Mouse (Mus musculus): ENCODE data around the gene Atad2b. TPM values are rescaled to one million over a fixed set of nuclear protein-coding genes. Genes with fewer than 3 reads are reported as not detected.

The Atad2b gene
- total and polyA plus RNA-seq, 3 experiments, result 6.9 to 10.3 (median 7.3) TPM

- no peaks in the 10 kb centered on the region for H3K27me3 ChIP-seq (replicated peaks)
- H3K4me3 ChIP-seq (replicated peaks in 1 of 3; ENCODE audit: low read depth in 2 of 3, low read length in 2 of 3, poor library complexity in 1 of 3), result no peak overlapping the region
- in situ Hi-C loops (cut with MboI; ENCODE audit: low pct_ligation_motif_present, low pct_unique_long_range_greater_than_20kb, low sequenced_read_pairs), result loop anchor here (25.0 kb wide), 1 partner anchor 1344 kb away; the partner anchor contains the start of gene Dtnb
- H3K4me1 ChIP-seq (ENCODE audit: control insufficient read depth in 1 of 2, insufficient read depth in 2 of 2), result peaks cover 0 to 24% of the 10 kb centered on the region in 2 experiments; a peak in 2 of 4 replicates
- no peaks in the 10 kb centered on the region for H3K9me3 ChIP-seq (replicated peaks; ENCODE audit: low read length)
- H3K79me2 ChIP-seq (replicated peaks; ENCODE audit: control insufficient read depth, extremely low read depth, insufficient read depth, poor library complexity, severe bottlenecking), result peaks cover 10% of the 10 kb centered on the region; the same call in 1 of the 2 replicates
- no peak for DNase-seq (ENCODE audit: extremely low read depth)
- dilution Hi-C loops (cut with MboI; ENCODE audit: extremely low pct_ligation_motif_present, extremely low pct_unique_long_range_greater_than_20kb, low sequenced_read_pairs), result no loop called here
- TF ChIP-seq ELF1 (IDR thresholded peaks at IDR 0.05; ENCODE audit: low read depth, low read length) (no peak), ETS1 (conservative IDR thresholded peaks at IDR 0.05; ENCODE audit: low read depth, low read length) (no peak), CTCF (conservative IDR thresholded peaks at IDR 0.05 in 1 of 2, IDR thresholded peaks at IDR 0.05 in 1 of 2; ENCODE audit: low read depth in 2 of 2, low read length in 2 of 2) (peak in 1 of 2 experiments; percentile 30; a peak in 2 of 4 replicates)
- H3K9ac ChIP-seq (ENCODE audit: insufficient read depth, low read depth), result no peak overlapping the region
- H3K36me3 ChIP-seq (replicated peaks in 1 of 2; ENCODE audit: control insufficient read depth in 1 of 2, insufficient read depth in 1 of 2, low read length in 1 of 2), result peaks cover 3 to 21% of the 10 kb centered on the region in 2 experiments
- H3K27ac ChIP-seq (ENCODE audit: insufficient read depth, low read depth), result no peak overlapping the region
- peak overlapping the region; percentile 82 for H3K4me2 ChIP-seq (ENCODE audit: insufficient read depth, low read depth, poor library complexity, severe bottlenecking)
Observed at GRCm38 (mm10) chr12:4905946-4906345, 11.2 kb upstream of the Atad2b start.

DNA sequence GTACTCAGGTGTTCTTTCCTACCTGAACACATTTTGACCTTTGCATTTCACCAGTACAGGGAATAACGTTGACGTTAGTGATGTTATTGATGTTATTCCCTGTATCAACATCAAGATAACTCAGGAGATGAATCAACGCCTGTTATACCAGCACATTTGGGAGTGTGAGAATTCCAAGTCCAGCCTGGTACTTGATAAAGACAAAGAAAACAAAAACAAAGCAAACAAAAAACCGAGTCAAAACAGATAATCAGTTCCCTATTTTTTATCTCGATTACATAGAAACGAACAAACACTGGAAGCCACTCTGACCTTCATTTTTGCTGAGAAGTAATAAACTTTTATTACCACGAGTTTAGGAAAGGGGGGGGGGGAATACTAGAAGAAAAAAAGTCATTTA is 10.7 kb upstream of the Atad2b start:
- in situ Hi-C loops (cut with MboI; ENCODE audit: low pct_ligation_motif_present, low pct_unique_long_range_greater_than_20kb, low sequenced_read_pairs) (loop anchor here (25.0 kb wide), 1 partner anchor 1344 kb away; the partner anchor contains the start of gene Dtnb), dilution Hi-C loops (cut with MboI; ENCODE audit: extremely low pct_ligation_motif_present, extremely low pct_unique_long_range_greater_than_20kb, low sequenced_read_pairs) (no loop called here)
- Histone ChIP-seq H3K4me1 (ENCODE audit: control insufficient read depth in 1 of 2, insufficient read depth in 2 of 2) (peaks cover 0 to 25% of the 10 kb centered on the region in 2 experiments; a peak in 2 of 4 replicates), H3K79me2 (replicated peaks; ENCODE audit: control insufficient read depth, extremely low read depth, insufficient read depth, poor library complexity, severe bottlenecking) (peaks cover 10% of the 10 kb centered on the region; the same call in 1 of the 2 replicates), H3K9ac (ENCODE audit: insufficient read depth, low read depth) (peak overlapping the region; percentile 82), H3K4me3 (replicated peaks in 1 of 3; ENCODE audit: low read depth in 2 of 3, low read length in 2 of 3, poor library complexity in 1 of 3) (peak overlapping the region; percentile 74 to 91 (median 79)), H3K27ac (ENCODE audit: insufficient read depth, low read depth) (no peak overlapping the region), H3K27me3 (replicated peaks) (no peaks in the 10 kb centered on the region), H3K4me2 (ENCODE audit: insufficient read depth, low read depth, poor library complexity, severe bottlenecking) (peak overlapping the region; percentile 82), H3K9me3 (replicated peaks; ENCODE audit: low read length) (no peaks in the 10 kb centered on the region), H3K36me3 (replicated peaks in 1 of 2; ENCODE audit: control insufficient read depth in 1 of 2, insufficient read depth in 1 of 2, low read length in 1 of 2) (peaks cover 3 to 18% of the 10 kb centered on the region in 2 experiments)
- TF ChIP-seq ZC3H11A (IDR thresholded peaks at IDR 0.05; ENCODE audit: low read depth, low read length) (no peak), JUN (IDR thresholded peaks at IDR 0.05; ENCODE audit: insufficient read depth, low read depth, low read length) (no peak), ELF1 (IDR thresholded peaks at IDR 0.05; ENCODE audit: low read depth, low read length) (no peak), MAX (IDR thresholded peaks at IDR 0.05; ENCODE audit: low read length) (no peak), ZNF384 (IDR thresholded peaks at IDR 0.05; ENCODE audit: low read depth, low read length) (no peak)
- DNase-seq (ENCODE audit: extremely low read depth), result no peak

- Histone ChIP-seq H3K27ac (ENCODE audit: insufficient read depth, low read depth) (peak within 1 kb of the TSS; percentile 87), H3K4me3 (replicated peaks in 1 of 3; ENCODE audit: low read depth in 2 of 3, low read length in 2 of 3, poor library complexity in 1 of 3) (peak within 1 kb of the TSS; percentile 74 to 91 (median 79)), H3K27me3 (replicated peaks) (no peaks in the 10 kb centered on the region), H3K79me2 (replicated peaks; ENCODE audit: control insufficient read depth, extremely low read depth, insufficient read depth, poor library complexity, severe bottlenecking) (peaks cover 10% of the 10 kb centered on the region; the same call in 1 of the 2 replicates), H3K36me3 (replicated peaks in 1 of 2; ENCODE audit: control insufficient read depth in 1 of 2, insufficient read depth in 1 of 2, low read length in 1 of 2) (peaks cover 3 to 16% of the 10 kb centered on the region in 2 experiments), H3K4me2 (ENCODE audit: insufficient read depth, low read depth, poor library complexity, severe bottlenecking) (peak within 1 kb of the TSS; percentile 82), H3K4me1 (ENCODE audit: control insufficient read depth in 1 of 2, insufficient read depth in 2 of 2) (peaks cover 0 to 27% of the 10 kb centered on the region in 2 experiments; a peak in 2 of 4 replicates), H3K9ac (ENCODE audit: insufficient read depth, low read depth) (peak within 1 kb of the TSS; percentile 82), H3K9me3 (replicated peaks; ENCODE audit: low read length) (peaks cover 2% of the 10 kb centered on the region)
- peak; percentile 87 for DNase-seq (ENCODE audit: extremely low read depth)
- in situ Hi-C loops (cut with MboI; ENCODE audit: low pct_ligation_motif_present, low pct_unique_long_range_greater_than_20kb, low sequenced_read_pairs), result loop anchor here (25.0 kb wide), 1 partner anchor 1345 kb away; the partner anchor contains the start of gene Dtnb
- dilution Hi-C loops (cut with MboI; ENCODE audit: extremely low pct_ligation_motif_present, extremely low pct_unique_long_range_greater_than_20kb, low sequenced_read_pairs), result no loop called here
- TF ChIP-seq MAZ (IDR thresholded peaks at IDR 0.05; ENCODE audit: low read depth, low read length) (no peak), CHD1 (IDR thresholded peaks at IDR 0.05; ENCODE audit: low read depth, low read length) (no peak), BHLHE40 (IDR thresholded peaks at IDR 0.05; ENCODE audit: low read depth, low read length) (no peak), SMC3 (IDR thresholded peaks at IDR 0.05; ENCODE audit: low read depth, low read length) (no peak), ETS1 (conservative IDR thresholded peaks at IDR 0.05; ENCODE audit: low read depth, low read length) (no peak), TBP (conservative IDR thresholded peaks at IDR 0.05; ENCODE audit: low read depth, low read length) (no peak), ZKSCAN1 (IDR thresholded peaks at IDR 0.05; ENCODE audit: borderline replicate concordance, low read depth, low read length) (no peak), SIN3A (IDR thresholded peaks at IDR 0.05; ENCODE audit: low read length) (peak; percentile 5; the same call in 1 of the 2 replicates), JUN (IDR thresholded peaks at IDR 0.05; ENCODE audit: insufficient read depth, low read depth, low read length) (no peak), RCOR1 (conservative IDR thresholded peaks at IDR 0.05; ENCODE audit: low read depth, low read length) (0 out of 2 replicates have a peak, but pooled peaks have one; percentile 4), USF1 (IDR thresholded peaks at IDR 0.05; ENCODE audit: low read depth, low read length) (no peak), CHD2 (IDR thresholded peaks at IDR 0.05; ENCODE audit: low read length) (no peak), MAX (IDR thresholded peaks at IDR 0.05; ENCODE audit: low read length) (peak; percentile 2; the same call in 1 of the 2 replicates), MXI1 (IDR thresholded peaks at IDR 0.05; ENCODE audit: low read depth, low read length) (no peak; the same call in none of the 2 replicates), EP300 (IDR thresholded peaks at IDR 0.05; ENCODE audit: low read length) (no peak), TCF12 (IDR thresholded peaks at IDR 0.05; ENCODE audit: low read depth, low read length) (peak; percentile 64), MEF2A (IDR thresholded peaks at IDR 0.05; ENCODE audit: borderline replicate concordance, low read depth, low read length) (no peak)
Observed at GRCm38 (mm10) chr12:4906951-4907906, 9.9 kb upstream of the Atad2b start, which contains the start of gene Ubxn2a. Gene Ubxn2a (minus strand): TSS chr12:4907705.
